Mouse (Mus musculus): Measurements from ENCODE around the gene Nrp2. TPM values are rescaled to one million over a fixed set of nuclear protein-coding genes. Genes with fewer than 3 reads are reported as not detected.

Nrp2 gene
- polyA plus RNA-seq, 1 experiment from 2014 or later = 43.8 TPM

- H3K9me3 ChIP-seq (replicated peaks) = no peaks in the 10 kb centered on the region
- no peak overlapping the region for H3K4me2 ChIP-seq (replicated peaks)
- WGBS = 83% methylated on average over 4 of the region's 4 CpGs
- no peak overlapping the region for H3K27ac ChIP-seq
- H3K4me1 ChIP-seq = 0 out of 2 replicates have a peak, but pooled peaks cover 4% of the 10 kb centered on the region
- H3K27me3 ChIP-seq = no peaks in the 10 kb centered on the region
- no peak overlapping the region for H3K4me3 ChIP-seq
- no peak overlapping the region for H3K9ac ChIP-seq
- ATAC-seq (ENCODE audit: low FRiP score) = no peak
- H3K36me3 ChIP-seq = peaks cover 13% of the 10 kb centered on the region
Observed at GRCm38 (mm10) chr1:62770576-62770975, 67.5 kb downstream of the Nrp2 start.

- Histone ChIP-seq H3K4me2 (replicated peaks) (no peak overlapping the region), H3K27ac (no peak overlapping the region), H3K4me3 (no peak overlapping the region), H3K9ac (no peak overlapping the region), H3K4me1 (peaks cover 7% of the 10 kb centered on the region; the same call in 1 of the 2 replicates), H3K36me3 (peaks cover 13% of the 10 kb centered on the region), H3K27me3 (no peaks in the 10 kb centered on the region; the same call in 1 of the 2 replicates), H3K9me3 (replicated peaks) (no peaks in the 10 kb centered on the region)
- no peak for ATAC-seq (ENCODE audit: low FRiP score)
- WGBS = 86% methylated on average over 4 of the region's 4 CpGs
Observed at GRCm38 (mm10) chr1:62772391-62772790, 69.3 kb downstream of the Nrp2 start.

- Histone ChIP-seq H3K9me3 (replicated peaks) (no peaks in the 10 kb centered on the region), H3K9ac (no peak overlapping the region), H3K4me2 (replicated peaks) (no peak overlapping the region), H3K4me1 (peaks cover 10% of the 10 kb centered on the region; the same call in 1 of the 2 replicates), H3K27ac (no peak overlapping the region), H3K4me3 (no peak overlapping the region), H3K27me3 (no peaks in the 10 kb centered on the region; the same call in 1 of the 2 replicates), H3K36me3 (peaks cover 13% of the 10 kb centered on the region)
- WGBS = 84% methylated on average over 10 of the region's 10 CpGs
- ATAC-seq (ENCODE audit: low FRiP score) = no peak
Observed at GRCm38 (mm10) chr1:62773105-62773920, 70.2 kb downstream of the Nrp2 start.

GRCm38 (mm10) chr1:62773921-62774191 is 70.8 kb downstream of the Nrp2 start:
- no peak for ATAC-seq (ENCODE audit: low FRiP score)
- H3K27ac ChIP-seq = no peak overlapping the region
- no peak overlapping the region for H3K4me2 ChIP-seq (replicated peaks)
- H3K36me3 ChIP-seq = peaks cover 13% of the 10 kb centered on the region
- H3K27me3 ChIP-seq = no peaks in the 10 kb centered on the region; the same call in none of the 2 replicates
- H3K4me3 ChIP-seq = no peak overlapping the region
- WGBS = 56% methylated on average over 3 of the region's 3 CpGs
- H3K4me1 ChIP-seq = peaks cover 10% of the 10 kb centered on the region; the same call in 1 of the 2 replicates
- no peaks in the 10 kb centered on the region for H3K9me3 ChIP-seq (replicated peaks)
- H3K9ac ChIP-seq = no peak overlapping the region

- Histone ChIP-seq H3K9ac (no peak overlapping the region), H3K36me3 (peaks cover 13% of the 10 kb centered on the region), H3K4me1 (peaks cover 10% of the 10 kb centered on the region; the same call in 1 of the 2 replicates), H3K27me3 (no peaks in the 10 kb centered on the region; the same call in none of the 2 replicates), H3K9me3 (replicated peaks) (no peaks in the 10 kb centered on the region), H3K27ac (no peak overlapping the region), H3K4me3 (no peak overlapping the region), H3K4me2 (replicated peaks) (no peak overlapping the region)
- ATAC-seq (ENCODE audit: low FRiP score) = no peak
- 62% methylated on average over 11 of the region's 11 CpGs for WGBS
Observed at GRCm38 (mm10) chr1:62774288-62775218, 71.5 kb downstream of the Nrp2 start.

GRCm38 (mm10) chr1:62777320-62778235 is 74.5 kb downstream of the Nrp2 start:
- peaks cover 20% of the 10 kb centered on the region for H3K4me1 ChIP-seq
- no peak overlapping the region for H3K27ac ChIP-seq

GRCm38 (mm10) chr1:62778910-62779309 is 75.8 kb downstream of the Nrp2 start:
- Histone ChIP-seq H3K36me3 (no peaks in the 10 kb centered on the region; the same call in 1 of the 2 replicates), H3K4me3 (no peak overlapping the region), H3K4me1 (peaks cover 26% of the 10 kb centered on the region), H3K9ac (no peak overlapping the region), H3K9me3 (replicated peaks) (no peaks in the 10 kb centered on the region), H3K27ac (no peak overlapping the region), H3K27me3 (peaks cover 9% of the 10 kb centered on the region), H3K4me2 (replicated peaks) (no peak overlapping the region)
- WGBS = 92% methylated on average over 4 of the region's 4 CpGs
- ATAC-seq (ENCODE audit: low FRiP score) = no peak

More at GRCm38 (mm10) chr1:62777320-62778235, 74.5 kb downstream of the Nrp2 start:
- Histone ChIP-seq H3K9ac (no peak overlapping the region), H3K36me3 (peaks cover under 1% of the 10 kb centered on the region; the same call in 1 of the 2 replicates), H3K4me2 (replicated peaks) (no peak overlapping the region), H3K9me3 (replicated peaks) (no peaks in the 10 kb centered on the region), H3K4me3 (no peak overlapping the region), H3K27me3 (peaks cover 8% of the 10 kb centered on the region)
- WGBS = 69% methylated on average over 17 of the region's 17 CpGs
- no peak for ATAC-seq (ENCODE audit: low FRiP score)

GRCm38 (mm10) chr1:62780068-62780761 is 77.1 kb downstream of the Nrp2 start:
- H3K36me3 ChIP-seq = no peaks in the 10 kb centered on the region; the same call in 1 of the 2 replicates
- H3K27ac ChIP-seq = peak overlapping the region; percentile 26; the same call in 1 of the 2 replicates
- 41% methylated on average over 15 of the region's 15 CpGs for WGBS
- H3K4me3 ChIP-seq = no peak overlapping the region
- H3K9me3 ChIP-seq (replicated peaks) = no peaks in the 10 kb centered on the region
- no peak overlapping the region for H3K4me2 ChIP-seq (replicated peaks)
- ATAC-seq (ENCODE audit: low FRiP score) = no peak
- H3K4me1 ChIP-seq = peaks cover 30% of the 10 kb centered on the region
- peaks cover 9% of the 10 kb centered on the region for H3K27me3 ChIP-seq
- H3K9ac ChIP-seq = no peak overlapping the region

- Histone ChIP-seq H3K27ac (no peak overlapping the region), H3K4me1 (peaks cover 27% of the 10 kb centered on the region), H3K36me3 (no peaks in the 10 kb centered on the region; the same call in 1 of the 2 replicates), H3K9ac (no peak overlapping the region), H3K9me3 (replicated peaks) (no peaks in the 10 kb centered on the region), H3K4me2 (replicated peaks) (no peak overlapping the region), H3K27me3 (peaks cover 12% of the 10 kb centered on the region), H3K4me3 (no peak overlapping the region)
- ATAC-seq (ENCODE audit: low FRiP score) = no peak
- WGBS = 92% methylated on average over 2 of the region's 2 CpGs
Observed at GRCm38 (mm10) chr1:62782155-62782554, 79.1 kb downstream of the Nrp2 start.

GRCm38 (mm10) chr1:62782573-62782972 is 79.5 kb downstream of the Nrp2 start:
- Histone ChIP-seq H3K4me1 (peaks cover 25% of the 10 kb centered on the region), H3K4me2 (replicated peaks) (no peak overlapping the region), H3K27ac (no peak overlapping the region), H3K4me3 (no peak overlapping the region), H3K27me3 (peaks cover 16% of the 10 kb centered on the region), H3K36me3 (no peaks in the 10 kb centered on the region; the same call in none of the 2 replicates), H3K9ac (no peak overlapping the region), H3K9me3 (replicated peaks) (no peaks in the 10 kb centered on the region)
- ATAC-seq (ENCODE audit: low FRiP score) = no peak
